Mouse (Mus musculus): ENCODE results near the gene Arhgef12.

- TF ChIP-seq CTCF (IDR thresholded peaks at IDR 0.05; ENCODE audit: low read depth, low read length) (no peak), GATA1 (IDR thresholded peaks at IDR 0.05; ENCODE audit: borderline replicate concordance, low read length) (no peak), TAL1 (conservative IDR thresholded peaks at IDR 0.05; ENCODE audit: low read depth, low read length) (no peak)
These were observed 43.0 kb upstream of the Arhgef12 start for GRCm38 (mm10) chr9:43150075-43150474.

Data from G1E (cell line).